Mouse (Mus musculus): ENCODE results near the gene Lrrc4.

- TF ChIP-seq POLR2A (IDR thresholded peaks at IDR 0.05; ENCODE audit: low read depth, low read length) (no peak), CTCF (IDR thresholded peaks at IDR 0.05; ENCODE audit: extremely low read depth, insufficient read depth, insufficient read length, insufficient replicate concordance) (no peak)
Measured at GRCm38 (mm10) chr6:28795380-28795779, 36.2 kb downstream of the Lrrc4 start.
